Mouse (Mus musculus) liver, embryonic 11.5 days (tissue): ENCODE measurements around the gene Gm49368. TPM values are rescaled to one million over a fixed set of nuclear protein-coding genes. Genes with fewer than 3 reads are reported as not detected.

Source experiments
- ATAC-seq: fragments of 200-750 bp; cut with Nextera tagmentation; replicated peaks from 2 replicates; pipeline ENCODE4 v1.8.0; 2017; ENCODE audit warnings: moderate number of reproducible peaks, mild to moderate bottlenecking, moderate TSS enrichment, moderate library complexity; ENCODE audit not compliant: low FRiP score
- DNase-seq: peaks from one replicate; pipeline ENCODE4 v3.0.0-alpha.2; 2017; ENCODE audit warnings: low spot score
- H3K27ac ChIP-seq: fragments of 300-500 bp; sonication (generic); 2 replicates; pipeline ENCODE4 v1.5.1; 2014; ENCODE audit warnings: mild to moderate bottlenecking, low read depth, low read length, control low read depth
- H3K27me3 ChIP-seq: fragments of 300-500 bp; sonication (generic); replicated peaks from 2 replicates; pipeline ENCODE4 v1.6.1; 2014; ENCODE audit warnings: low read length, mixed read lengths; ENCODE audit not compliant: control insufficient read depth, insufficient read depth
- H3K36me3 ChIP-seq: fragments of 300-500 bp; sonication (generic); 2 replicates; pipeline ENCODE4 v1.6.1; 2014; ENCODE audit warnings: mild to moderate bottlenecking, low read length, moderate library complexity, mixed read lengths; ENCODE audit not compliant: control insufficient read depth, insufficient read depth
- H3K4me1 ChIP-seq: fragments of 300-500 bp; sonication (generic); replicated peaks from 2 replicates; pipeline ENCODE4 v1.6.1; 2014; ENCODE audit warnings: low read length, mixed read lengths; ENCODE audit not compliant: control insufficient read depth, insufficient read depth
- H3K4me2 ChIP-seq: fragments of 300-500 bp; sonication (generic); 2 replicates; pipeline ENCODE4 v1.6.1; 2014; ENCODE audit warnings: mild to moderate bottlenecking, control low read depth, moderate library complexity
- H3K4me3 ChIP-seq: fragments of 300-500 bp; sonication (generic); 2 replicates; pipeline ENCODE4 v1.5.1; 2014; ENCODE audit warnings: low read depth, low read length, control low read depth
- H3K9ac ChIP-seq: fragments of 300-500 bp; sonication (generic); 2 replicates; pipeline ENCODE4 v1.6.1; 2014; ENCODE audit warnings: low read depth, low read length, control low read depth
- H3K9me3 ChIP-seq: fragments of 300-500 bp; sonication (generic); 2 replicates; pipeline ENCODE4 v1.6.1; 2016; ENCODE audit warnings: low read length, inconsistent platforms, mixed read lengths; ENCODE audit not compliant: control insufficient read depth
- WGBS: fragments of 180-500 bp; shearing (Covaris S2); extraction: QIAGEN DNeasy Blood & Tissue Kit; methylation state at CpG from one replicate; pipeline ENCODE4 v1.1.7; 2014; 5-methylcytosine and 5-hydroxymethylcytosine counted together
- polyA plus RNA-seq: library from polyadenylated mRNA; unstranded; fragments of >200 nt; fragmentation: Nextera tagmentation; extraction: Ambion mirVana; gene quantifications from 2 replicates; pipeline ENCODE4 v1.2.1, GENCODE M21; 2014

Gene Gm49368
- polyA plus RNA-seq, 1 experiment from 2014 or later = not detected

DNA sequence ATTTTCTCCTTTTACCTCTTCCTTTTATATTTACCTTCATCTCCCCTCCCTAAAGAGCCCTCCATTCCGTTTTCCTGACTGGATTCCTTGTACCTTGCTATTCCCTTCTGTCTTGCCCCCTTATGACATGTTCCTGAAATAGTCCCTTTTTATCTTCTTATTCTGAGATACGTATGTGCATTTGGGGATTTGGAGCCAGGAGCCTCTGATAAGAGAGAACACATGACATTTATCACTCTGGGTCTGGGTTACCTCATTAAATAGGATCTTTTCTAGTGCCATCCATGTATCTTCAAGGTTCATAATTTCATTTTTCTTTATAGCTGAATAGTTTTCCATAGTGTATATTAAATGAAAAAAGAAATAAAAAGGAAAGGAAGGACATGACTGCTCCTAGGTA is 16.8 kb upstream of the Gm49368 start:
- Histone ChIP-seq H3K9ac (no peak overlapping the region), H3K36me3 (no peaks in the 10 kb centered on the region), H3K4me1 (peaks cover 4% of the 10 kb centered on the region; the same call in 1 of the 2 replicates), H3K4me3 (no peak overlapping the region), H3K27ac (no peak overlapping the region), H3K4me2 (no peak overlapping the region), H3K9me3 (no peaks in the 10 kb centered on the region), H3K27me3 (no peaks in the 10 kb centered on the region)
- DNase-seq = no peak
- 48% methylated on average over 2 of the region's 2 CpGs for WGBS
- ATAC-seq = no peak

DNA sequence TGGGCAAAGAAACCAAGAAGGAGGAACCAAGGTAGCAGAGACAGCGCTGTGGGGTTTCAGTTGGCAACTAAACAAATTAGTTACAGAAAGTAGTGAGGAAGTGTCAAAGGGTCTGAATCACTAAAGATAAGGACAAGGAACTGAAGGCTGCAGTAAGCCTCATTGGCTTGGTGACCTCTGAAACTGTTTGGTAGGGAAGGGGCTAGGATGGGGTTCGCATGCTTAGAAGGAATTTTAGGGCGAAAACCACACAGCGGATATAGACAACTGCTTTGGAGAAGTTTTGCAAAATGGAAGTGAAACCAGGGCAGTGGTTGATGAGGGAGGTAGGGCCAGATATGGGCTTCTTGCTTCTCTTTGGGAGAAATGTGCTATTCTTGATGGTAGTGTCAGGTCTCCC is 13.7 kb upstream of the Gm49368 start:
- ATAC-seq (no peak), DNase-seq (no peak)
- Histone ChIP-seq H3K9ac (no peak overlapping the region), H3K9me3 (no peaks in the 10 kb centered on the region), H3K4me2 (no peak overlapping the region), H3K27ac (no peak overlapping the region), H3K36me3 (no peaks in the 10 kb centered on the region), H3K4me1 (peaks cover 8% of the 10 kb centered on the region; the same call in 1 of the 2 replicates), H3K27me3 (no peaks in the 10 kb centered on the region), H3K4me3 (no peak overlapping the region)
- 52% methylated on average over 4 of the region's 4 CpGs for WGBS

DNA sequence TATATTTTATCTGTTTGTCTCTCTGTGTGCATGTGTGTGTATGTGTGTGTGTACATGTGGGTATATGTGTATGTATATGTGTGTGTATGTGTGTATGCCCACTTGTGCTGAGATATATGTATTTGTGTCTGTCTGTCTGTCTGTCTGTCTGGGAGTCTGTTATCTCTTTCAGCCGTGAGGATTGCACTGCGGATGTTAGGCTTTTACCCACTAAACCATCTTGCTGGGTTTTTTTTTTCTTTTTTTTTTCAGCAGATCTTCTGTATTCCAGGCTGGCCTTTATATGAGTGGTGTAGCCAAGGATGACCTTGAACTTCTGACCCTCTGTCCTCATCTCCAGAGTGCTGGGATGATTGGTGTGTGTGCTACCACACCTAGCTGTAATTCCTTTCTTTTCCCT is 13.2 kb upstream of the Gm49368 start:
- no peaks in the 10 kb centered on the region for H3K27me3 ChIP-seq
- no peak overlapping the region for H3K4me2 ChIP-seq
- no peak for ATAC-seq
- 35% methylated on average over 2 of the region's 2 CpGs for WGBS
- H3K9ac ChIP-seq = no peak overlapping the region
- no peak overlapping the region; the same call in 1 of the 2 replicates for H3K27ac ChIP-seq
- no peak for DNase-seq
- no peak overlapping the region for H3K4me3 ChIP-seq
- no peaks in the 10 kb centered on the region for H3K36me3 ChIP-seq
- no peaks in the 10 kb centered on the region for H3K9me3 ChIP-seq
- peaks cover 8% of the 10 kb centered on the region; the same call in 1 of the 2 replicates for H3K4me1 ChIP-seq

DNA sequence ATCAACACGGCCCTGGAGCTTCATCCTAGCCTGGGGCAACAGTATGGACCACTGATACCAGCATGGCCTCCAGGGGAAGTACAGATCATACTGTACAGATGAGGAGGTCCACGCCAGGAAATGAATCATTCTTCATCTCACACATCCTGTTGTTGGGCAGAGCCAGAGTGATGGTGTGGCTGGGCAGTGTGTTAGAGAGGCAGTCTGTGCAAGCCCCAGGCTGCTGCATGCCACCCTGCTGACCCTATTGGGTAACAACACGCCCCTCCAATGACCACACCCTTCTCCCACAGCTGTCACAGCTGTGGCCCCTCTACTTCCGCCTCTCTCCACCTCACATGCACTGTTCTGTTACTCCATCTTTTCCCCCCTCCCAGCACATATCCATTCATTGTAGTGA is 11.7 kb upstream of the Gm49368 start:
- Histone ChIP-seq H3K27me3 (no peaks in the 10 kb centered on the region), H3K36me3 (no peaks in the 10 kb centered on the region), H3K4me2 (no peak overlapping the region), H3K4me3 (no peak overlapping the region), H3K9me3 (no peaks in the 10 kb centered on the region), H3K9ac (no peak overlapping the region), H3K4me1 (peaks cover 8% of the 10 kb centered on the region; the same call in 1 of the 2 replicates), H3K27ac (no peak overlapping the region)
- DNase-seq (no peak), ATAC-seq (no peak)
- WGBS = 45% methylated on average over 4 of the region's 4 CpGs

DNA sequence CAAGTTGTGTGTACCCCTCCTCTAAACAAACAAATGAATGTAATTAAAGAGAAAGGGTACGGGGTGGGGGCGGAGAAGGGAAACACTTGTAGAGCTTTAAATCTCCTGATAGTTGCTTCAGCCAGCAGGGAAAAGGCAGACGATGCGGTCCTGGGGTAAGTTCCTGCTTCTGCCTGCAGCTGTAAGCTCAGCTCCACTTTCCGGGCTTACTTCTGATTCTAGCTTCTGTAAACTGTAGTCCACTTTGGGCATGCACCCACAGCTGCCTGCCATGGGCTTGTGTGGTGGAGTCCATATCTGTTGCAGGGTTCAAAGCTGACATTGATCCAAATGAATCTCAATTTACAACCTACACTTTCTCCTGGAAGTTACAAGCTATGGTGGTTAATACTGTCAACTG is 9.4 kb upstream of the Gm49368 start:
- no peaks in the 10 kb centered on the region for H3K36me3 ChIP-seq
- no peak overlapping the region for H3K4me2 ChIP-seq
- no peak overlapping the region for H3K9ac ChIP-seq
- H3K4me3 ChIP-seq = no peak overlapping the region
- no peak for DNase-seq
- H3K27me3 ChIP-seq = no peaks in the 10 kb centered on the region
- peaks cover 8% of the 10 kb centered on the region; the same call in 1 of the 2 replicates for H3K4me1 ChIP-seq
- no peaks in the 10 kb centered on the region for H3K9me3 ChIP-seq
- 66% methylated on average over 5 of the region's 5 CpGs for WGBS
- no peak overlapping the region for H3K27ac ChIP-seq
- no peak for ATAC-seq

DNA sequence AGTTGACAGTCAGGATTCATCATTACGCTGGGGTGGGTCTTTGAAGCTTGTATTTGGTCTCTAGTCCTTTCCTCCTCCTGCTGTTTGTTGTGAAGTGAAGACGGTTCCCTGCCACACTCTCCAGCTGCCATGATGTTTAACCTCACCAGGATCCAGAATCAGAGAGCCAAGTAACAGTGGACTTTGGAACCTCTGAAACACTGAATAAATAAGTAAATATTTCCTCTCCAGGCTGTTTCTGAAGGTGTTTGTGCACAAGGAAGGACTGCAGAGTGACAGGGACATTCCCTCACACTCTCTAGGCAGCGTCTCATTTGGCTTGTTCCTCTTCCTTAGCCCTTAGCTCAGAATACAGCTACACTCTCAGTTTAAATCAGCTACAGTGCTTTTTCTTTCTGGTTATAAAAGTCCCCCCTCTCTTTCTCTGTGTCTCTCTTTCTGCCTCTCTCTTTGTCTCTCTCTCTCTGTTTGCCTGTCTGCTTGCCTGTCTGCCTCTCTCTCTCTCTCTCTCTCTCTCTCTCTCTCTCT is 5.5 kb upstream of the Gm49368 start:
- Histone ChIP-seq H3K4me2 (no peak overlapping the region), H3K4me1 (no peaks in the 10 kb centered on the region), H3K36me3 (no peaks in the 10 kb centered on the region), H3K4me3 (no peak overlapping the region), H3K9me3 (no peaks in the 10 kb centered on the region), H3K27me3 (no peaks in the 10 kb centered on the region), H3K9ac (no peak overlapping the region), H3K27ac (no peak overlapping the region)
- ATAC-seq (no peak), DNase-seq (no peak)
- 47% methylated on average over 3 of the region's 3 CpGs for WGBS

DNA sequence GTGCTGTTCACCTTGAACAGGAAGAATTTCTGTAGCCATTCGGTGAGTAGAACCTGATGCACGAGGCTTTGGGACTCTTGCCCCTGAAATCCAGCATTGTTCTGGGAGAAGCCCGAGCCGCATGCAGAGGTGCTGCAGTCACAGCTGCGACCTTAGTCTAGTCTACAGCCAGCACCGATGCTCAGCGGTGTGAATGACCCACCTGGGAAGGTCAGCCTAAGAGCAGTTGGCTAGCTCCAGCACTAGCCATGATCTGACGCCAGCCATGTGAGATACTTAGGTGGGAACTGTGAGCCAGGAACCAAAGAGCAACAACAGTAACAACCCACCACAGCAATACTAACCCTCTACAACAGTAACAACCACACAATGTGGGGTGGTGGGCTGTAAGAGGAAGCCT is 4.6 kb upstream of the Gm49368 start:
- H3K4me2 ChIP-seq = no peak overlapping the region
- DNase-seq (no peak), ATAC-seq (no peak)
- WGBS = 73% methylated on average over 8 of the region's 8 CpGs
- no peak overlapping the region for H3K27ac ChIP-seq
- H3K36me3 ChIP-seq = no peaks in the 10 kb centered on the region
- H3K27me3 ChIP-seq = no peaks in the 10 kb centered on the region
- no peaks in the 10 kb centered on the region for H3K4me1 ChIP-seq
- H3K4me3 ChIP-seq = no peak overlapping the region
- H3K9me3 ChIP-seq = no peaks in the 10 kb centered on the region
- no peak overlapping the region for H3K9ac ChIP-seq

DNA sequence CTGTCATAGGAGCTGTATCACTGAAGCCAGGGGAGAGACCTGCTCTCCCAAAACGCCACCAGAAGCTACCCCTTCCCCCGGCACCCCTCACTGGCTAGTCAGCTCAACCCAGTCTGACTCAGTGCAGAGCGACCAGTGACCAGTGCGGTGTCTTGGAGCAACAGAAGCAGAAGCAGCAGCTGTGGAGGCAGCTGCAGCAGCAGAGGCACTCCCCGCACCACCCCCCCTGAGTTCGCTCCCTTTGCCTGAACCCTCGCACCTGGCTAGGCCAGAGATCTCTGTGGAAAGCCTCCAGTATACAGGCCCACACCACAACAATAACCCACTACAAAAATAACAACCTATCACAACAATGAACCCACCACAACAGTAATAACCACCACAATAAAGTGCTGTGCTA is 3.9 kb upstream of the Gm49368 start:
- H3K4me3 ChIP-seq = no peak overlapping the region
- no peak overlapping the region for H3K4me2 ChIP-seq
- no peak overlapping the region for H3K9ac ChIP-seq
- no peaks in the 10 kb centered on the region for H3K4me1 ChIP-seq
- WGBS = 51% methylated on average over 7 of the region's 7 CpGs
- no peaks in the 10 kb centered on the region for H3K27me3 ChIP-seq
- H3K36me3 ChIP-seq = no peaks in the 10 kb centered on the region
- H3K27ac ChIP-seq = no peak overlapping the region
- H3K9me3 ChIP-seq = no peaks in the 10 kb centered on the region
- DNase-seq = no peak
- ATAC-seq = no peak

DNA sequence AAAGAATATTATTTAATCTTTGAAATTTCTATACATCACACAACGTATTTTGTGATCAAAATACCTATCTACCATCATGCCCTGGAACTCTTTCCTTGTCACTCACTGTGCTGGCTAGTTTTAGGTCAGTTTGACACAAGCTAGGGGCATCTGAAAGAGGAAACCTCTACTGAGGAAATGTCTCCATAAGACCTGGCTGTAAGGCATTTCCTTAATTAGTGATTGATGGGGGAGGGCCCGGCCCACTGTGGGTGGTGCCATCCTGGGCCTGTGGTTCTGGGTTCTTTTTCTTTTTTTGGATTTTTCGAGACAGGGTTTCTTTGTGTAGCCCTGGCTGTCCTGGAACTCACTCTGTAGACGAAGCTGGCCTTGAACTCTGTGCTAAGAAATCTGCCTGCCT is 3.4 kb upstream of the Gm49368 start:
- 56% methylated on average over 4 of the region's 4 CpGs for WGBS
- no peak for ATAC-seq
- no peak overlapping the region for H3K4me2 ChIP-seq
- no peak overlapping the region for H3K9ac ChIP-seq
- H3K36me3 ChIP-seq = no peaks in the 10 kb centered on the region
- no peaks in the 10 kb centered on the region for H3K27me3 ChIP-seq
- no peak for DNase-seq
- no peaks in the 10 kb centered on the region for H3K9me3 ChIP-seq
- H3K4me1 ChIP-seq = no peaks in the 10 kb centered on the region
- no peak overlapping the region for H3K27ac ChIP-seq
- no peak overlapping the region for H3K4me3 ChIP-seq
